Mouse (Mus musculus) hindbrain, embryonic 14.5 days (tissue): ENCODE measurements around the gene Dmrtb1. TPM values are rescaled to one million over a fixed set of nuclear protein-coding genes. Genes with fewer than 3 reads are reported as not detected.

Experiments
- ATAC-seq: fragments of 200-750 bp; cut with Nextera tagmentation; 2 replicates; pipeline ENCODE4 v1.8.0; 2017; ENCODE audit warnings: moderate number of reproducible peaks, mild to moderate bottlenecking, moderate TSS enrichment, moderate library complexity; ENCODE audit not compliant: low FRiP score
- DNase-seq: peaks from one replicate; pipeline ENCODE4 v3.0.0-alpha.2; 2015; ENCODE audit warnings: low spot score
- H3K27ac ChIP-seq: fragments of 300-500 bp; sonication (generic); 2 replicates; pipeline ENCODE4 v1.5.1; 2014; ENCODE audit warnings: mild to moderate bottlenecking, moderate library complexity
- H3K27me3 ChIP-seq: fragments of 300-500 bp; sonication (generic); 2 replicates; pipeline ENCODE4 v1.6.1; 2014; ENCODE audit warnings: mild to moderate bottlenecking, low read length, mixed read lengths; ENCODE audit not compliant: control insufficient read depth, insufficient read depth
- H3K36me3 ChIP-seq: fragments of 300-500 bp; sonication (generic); replicated peaks from 2 replicates; pipeline ENCODE4 v1.6.1; 2014; ENCODE audit not compliant: control insufficient read depth, insufficient read depth
- H3K4me1 ChIP-seq: fragments of 300-500 bp; sonication (generic); replicated peaks from 2 replicates; pipeline ENCODE4 v1.6.1; 2014; ENCODE audit warnings: antibody characterized with exemption, low read length, mixed read lengths; ENCODE audit not compliant: control insufficient read depth, insufficient read depth
- H3K4me2 ChIP-seq: fragments of 300-500 bp; sonication (generic); replicated peaks from 2 replicates; pipeline ENCODE4 v1.6.1; 2014; ENCODE audit warnings: mild to moderate bottlenecking, moderate library complexity
- H3K4me3 ChIP-seq: fragments of 300-500 bp; sonication (generic); replicated peaks from 2 replicates; pipeline ENCODE4 v1.5.1; 2014; ENCODE audit warnings: mild to moderate bottlenecking, low read length
- H3K9ac ChIP-seq: fragments of 300-500 bp; sonication (generic); 2 replicates; pipeline ENCODE4 v1.6.1; 2014
- H3K9me3 ChIP-seq: fragments of 300-500 bp; sonication (generic); 2 replicates; pipeline ENCODE4 v1.6.1; 2016; ENCODE audit warnings: low read length; ENCODE audit not compliant: control insufficient read depth
- WGBS: fragments of 180-500 bp; shearing (Covaris S2); extraction: QIAGEN DNeasy Blood & Tissue Kit; methylation state at CpG from one replicate; pipeline ENCODE4 v1.1.7; 2014; 5-methylcytosine and 5-hydroxymethylcytosine counted together
- microRNA-seq: library from miRNA; unstranded; fragments of <30 nt; microRNA quantifications from one replicate; pipeline ENCODE4, GENCODE M21; 2016
- polyA plus RNA-seq: library from polyadenylated mRNA; unstranded; fragments of >200 nt; fragmentation: Nextera tagmentation; extraction: Ambion mirVana; gene quantifications from 2 replicates; pipeline ENCODE4 v1.2.1, GENCODE M21; 2014

Dmrtb1 gene
- polyA plus RNA-seq, 1 experiment from 2014 or later = 7.6 TPM

DNA sequence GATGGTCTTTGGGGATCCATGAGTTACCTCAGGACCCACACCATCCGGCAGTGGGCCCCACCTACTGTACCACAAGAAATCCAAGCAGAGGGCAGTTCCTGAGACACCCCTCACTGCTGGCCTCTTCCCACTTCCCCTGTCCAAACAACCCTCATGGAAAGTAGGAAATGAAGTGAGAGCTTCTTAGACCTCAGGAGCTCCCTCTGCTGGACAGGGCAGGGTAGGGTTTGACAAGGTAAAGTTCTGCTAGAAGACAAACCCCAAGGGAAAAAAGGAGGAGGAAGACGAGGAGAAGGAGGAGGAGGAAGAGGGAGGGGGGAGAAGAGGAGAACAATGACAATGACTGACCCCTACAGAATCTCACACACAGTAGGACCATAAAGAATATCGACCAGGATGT, 46.4 kb downstream of the Dmrtb1 start:
- H3K4me2 ChIP-seq = no peak overlapping the region
- H3K4me1 ChIP-seq = 0 out of 2 replicates have a peak, but pooled peaks cover 5% of the 10 kb centered on the region
- DNase-seq = no peak
- H3K9me3 ChIP-seq = no peaks in the 10 kb centered on the region
- H3K9ac ChIP-seq = no peak overlapping the region
- H3K36me3 ChIP-seq = no peaks in the 10 kb centered on the region
- 62% methylated on average over 3 of the region's 3 CpGs for WGBS
- no peaks in the 10 kb centered on the region for H3K27me3 ChIP-seq
- ATAC-seq = no peak
- H3K4me3 ChIP-seq = no peak overlapping the region
- no peak overlapping the region for H3K27ac ChIP-seq

DNA sequence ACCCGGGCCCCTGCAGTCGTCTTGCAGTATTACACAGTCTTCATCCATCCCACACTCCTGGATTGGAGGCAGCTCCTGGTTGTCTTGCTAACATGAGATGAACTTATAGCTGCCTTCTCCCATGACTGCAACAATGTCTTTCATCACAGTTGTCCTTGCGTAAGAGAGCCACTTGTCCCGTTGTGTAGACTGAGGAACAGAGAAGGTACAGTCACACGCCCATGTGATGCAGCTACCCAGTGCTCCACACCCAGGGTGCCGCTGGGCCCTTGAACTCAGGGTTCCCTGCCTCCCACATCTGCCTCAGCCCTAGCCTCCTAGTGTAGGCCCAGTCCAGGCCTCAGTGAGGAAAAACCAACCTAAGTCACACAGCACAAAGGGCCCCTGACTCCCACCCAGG, 47.9 kb downstream of the Dmrtb1 start:
- no peaks in the 10 kb centered on the region for H3K36me3 ChIP-seq
- 0 out of 2 replicates have a peak, but pooled peaks cover 5% of the 10 kb centered on the region for H3K4me1 ChIP-seq
- no peak overlapping the region for H3K9ac ChIP-seq
- H3K4me2 ChIP-seq = no peak overlapping the region
- H3K9me3 ChIP-seq = no peaks in the 10 kb centered on the region
- H3K27ac ChIP-seq = no peak overlapping the region
- DNase-seq = no peak
- WGBS = 77% methylated on average over 6 of the region's 6 CpGs
- no peaks in the 10 kb centered on the region for H3K27me3 ChIP-seq
- no peak for ATAC-seq
- no peak overlapping the region for H3K4me3 ChIP-seq

- Histone ChIP-seq H3K9ac (no peak overlapping the region), H3K36me3 (no peaks in the 10 kb centered on the region), H3K4me2 (no peak overlapping the region), H3K27ac (no peak overlapping the region), H3K4me1 (0 out of 2 replicates have a peak, but pooled peaks cover 5% of the 10 kb centered on the region), H3K9me3 (no peaks in the 10 kb centered on the region), H3K27me3 (no peaks in the 10 kb centered on the region), H3K4me3 (no peak overlapping the region)
- no peak for DNase-seq
- 79% methylated on average over 6 of the region's 6 CpGs for WGBS
- no peak for ATAC-seq
These were observed 49.4 kb downstream of the Dmrtb1 start for GRCm38 (mm10) chr4:107634631-107635030.

- H3K4me1 ChIP-seq = no peaks in the 10 kb centered on the region; the same call in 1 of the 2 replicates
- H3K9ac ChIP-seq = no peak overlapping the region
- WGBS = 56% methylated on average over 17 of the region's 17 CpGs
- H3K4me3 ChIP-seq = no peak overlapping the region
- H3K27ac ChIP-seq = no peak overlapping the region
- H3K36me3 ChIP-seq = no peaks in the 10 kb centered on the region
- no peak overlapping the region for H3K4me2 ChIP-seq
- ATAC-seq (no peak), DNase-seq (no peak)
- no peaks in the 10 kb centered on the region for H3K9me3 ChIP-seq
- H3K27me3 ChIP-seq = no peaks in the 10 kb centered on the region
These were observed 55.1 kb downstream of the Dmrtb1 start for GRCm38 (mm10) chr4:107628921-107629411.

GRCm38 (mm10) chr4:107628226-107628625, 55.8 kb downstream of the Dmrtb1 start:
- ATAC-seq = no peak
- no peaks in the 10 kb centered on the region for H3K9me3 ChIP-seq
- no peak for DNase-seq
- H3K4me3 ChIP-seq = no peak overlapping the region
- H3K4me1 ChIP-seq = no peaks in the 10 kb centered on the region; the same call in 1 of the 2 replicates
- no peak overlapping the region for H3K4me2 ChIP-seq
- no peaks in the 10 kb centered on the region for H3K36me3 ChIP-seq
- no peak overlapping the region for H3K27ac ChIP-seq
- WGBS = 74% methylated on average over 4 of the region's 4 CpGs
- H3K27me3 ChIP-seq = no peaks in the 10 kb centered on the region
- no peak overlapping the region for H3K9ac ChIP-seq

Small RNA genes lying within 50 kb of the gene (microRNA-seq; reads per million reads assigned to microRNA genes)
- not detected for gene Gm25123

Other genes with a start within 250 kb of the Dmrtb1 start
- 2.7 and 5.6 TPM in 2 replicates for gene Glis1, start 249.6 kb downstream of the Dmrtb1 start, polyA plus RNA-seq
- 62.2 and 69.5 TPM in 2 replicates for gene Lrp8, start 118.0 kb upstream of the Dmrtb1 start, polyA plus RNA-seq
- 109 and 115 TPM in 2 replicates for gene Magoh, start 195.5 kb upstream of the Dmrtb1 start, polyA plus RNA-seq
- 96.5 and 97.5 TPM in 2 replicates for gene 0610037L13Rik, start 205.6 kb upstream of the Dmrtb1 start, polyA plus RNA-seq
- 18.4 and 19.4 TPM in 2 replicates for gene Cpt2, start 239.4 kb upstream of the Dmrtb1 start, polyA plus RNA-seq